Mouse (Mus musculus) T-helper 2 cell (primary cell): ENCODE data around the gene Hist1h4h.

Source experiments
- in situ Hi-C: fragments of 300-600 bp; cut with MboI, MseI; formaldehyde crosslinking; loops from one replicate; pipeline ENCODE4 v1.15.1; 2025; ENCODE audit warnings: high pct_unique_total_duplicates

Gene Hist1h4h

GRCm38 (mm10) chr13:23530901-23531875 lies at the start of gene Hist1h4h:
Gene Hist1h4h, plus strand, starts transcription at chr13:23531050.
- in situ Hi-C loops, result loop anchor here (10.0 kb wide), 1 partner anchor 1486 kb away; the partner anchor contains the start of genes Hist1h2ag, Hist1h2bj and Hist1h4i

DNA sequence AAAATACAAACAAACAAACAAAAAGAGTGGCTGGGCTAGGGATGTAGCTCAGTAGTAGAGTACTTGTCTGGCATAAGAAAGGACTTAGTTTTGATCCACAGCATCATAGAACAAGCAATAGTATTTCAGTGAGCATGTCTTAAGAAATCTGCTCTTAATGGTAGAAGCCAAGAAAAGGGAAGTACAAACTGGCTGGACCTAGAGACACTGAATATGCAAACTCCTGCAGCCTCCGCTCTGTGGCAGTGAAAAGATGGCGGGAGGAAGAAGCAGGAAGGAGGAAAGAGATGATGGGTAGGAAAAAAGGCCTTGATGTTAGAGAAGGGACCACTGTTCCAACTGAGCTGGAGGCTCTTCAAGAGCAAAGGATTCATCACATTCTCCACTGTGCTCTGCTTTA lies 47.7 kb upstream of the Hist1h4h start:
- in situ Hi-C loops, result no loop called here

DNA sequence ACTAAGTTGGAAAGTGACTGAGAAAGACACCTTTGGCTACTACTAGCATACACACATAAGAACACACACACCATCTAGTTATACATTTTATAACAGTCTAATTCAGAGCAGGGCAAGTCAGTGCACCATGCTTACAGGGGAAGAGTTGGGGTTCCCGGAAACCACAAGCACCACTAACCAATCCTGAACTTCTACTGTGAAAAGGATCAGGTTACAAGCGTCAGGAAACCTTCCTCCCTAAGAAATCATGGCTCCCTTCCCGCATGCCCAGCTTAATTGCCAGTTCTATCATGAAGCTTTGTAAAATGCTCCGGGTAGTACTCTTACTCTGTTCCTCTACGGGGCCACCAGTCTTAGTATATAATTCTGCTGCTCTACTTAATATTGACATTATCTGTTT lies 45.6 kb upstream of the Hist1h4h start:
- in situ Hi-C loops, result no loop called here

DNA sequence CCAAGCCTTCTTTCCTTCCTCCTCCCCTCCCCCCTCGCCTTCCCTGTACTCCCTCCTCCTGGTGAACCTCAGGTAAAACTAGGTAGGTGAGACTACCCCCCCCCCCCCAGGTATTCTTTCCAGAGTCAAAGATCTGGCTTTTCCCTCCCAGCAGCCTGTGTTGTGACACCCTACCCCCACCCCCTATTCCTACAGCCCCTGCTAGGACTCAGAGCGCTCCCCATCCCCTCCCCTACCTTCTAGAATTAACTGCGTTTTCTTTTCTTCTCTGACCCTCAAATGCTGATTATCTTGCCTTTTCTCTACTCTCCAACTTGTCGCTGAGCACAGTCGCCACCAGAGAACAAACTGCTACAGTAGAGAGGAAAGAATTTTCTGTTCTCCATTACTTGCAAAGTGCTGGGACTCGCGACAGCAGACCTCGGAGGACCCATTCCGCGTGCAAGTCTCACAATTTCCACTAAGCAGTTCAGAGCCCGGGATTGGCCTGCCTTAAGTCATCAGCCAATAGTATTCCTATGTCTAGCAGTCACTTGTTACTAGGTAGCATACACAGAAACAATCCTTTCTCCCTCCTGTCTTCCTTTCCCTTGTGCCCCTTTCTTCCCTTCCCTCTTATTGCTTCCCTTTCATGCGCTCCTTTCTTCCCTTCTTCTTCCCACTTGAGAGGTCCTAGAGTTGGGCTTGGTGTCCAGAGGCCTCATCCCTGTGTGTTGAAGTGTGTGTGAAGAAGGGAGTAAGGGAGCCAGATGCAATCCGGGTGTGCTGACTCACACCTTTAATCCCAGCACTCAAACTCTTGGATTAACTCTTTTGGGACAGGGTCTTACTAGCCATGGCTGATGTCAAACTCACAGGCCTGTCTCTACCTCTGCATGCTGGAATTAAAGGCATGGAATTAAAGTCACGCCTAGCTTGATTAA lies 42.2 kb upstream of the Hist1h4h start, which contains the start of gene Btn2a2:
TSS of gene Btn2a2 (minus strand) at position 458 of the 923 bp plus-strand sequence.
- in situ Hi-C loops, result no loop called here

DNA sequence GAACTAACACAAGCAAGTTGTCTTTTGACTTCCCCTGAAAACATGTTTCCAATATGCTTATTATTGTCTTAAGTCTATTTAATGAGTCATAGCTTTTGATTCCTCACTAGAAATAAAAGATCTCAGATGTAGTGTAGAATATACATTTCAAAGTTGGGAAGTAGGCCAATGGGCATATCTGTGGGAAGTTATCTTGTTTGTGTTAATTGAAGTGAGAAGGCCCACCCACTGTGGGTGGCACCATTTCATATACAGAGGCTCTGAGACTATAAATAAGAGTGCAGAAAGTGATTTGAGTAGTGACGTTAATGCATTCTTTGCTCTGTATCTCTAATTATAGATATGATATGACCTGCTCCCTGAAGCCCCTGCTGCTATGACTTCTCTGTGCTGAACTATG lies 40.0 kb upstream of the Hist1h4h start:
- in situ Hi-C loops, result no loop called here

DNA sequence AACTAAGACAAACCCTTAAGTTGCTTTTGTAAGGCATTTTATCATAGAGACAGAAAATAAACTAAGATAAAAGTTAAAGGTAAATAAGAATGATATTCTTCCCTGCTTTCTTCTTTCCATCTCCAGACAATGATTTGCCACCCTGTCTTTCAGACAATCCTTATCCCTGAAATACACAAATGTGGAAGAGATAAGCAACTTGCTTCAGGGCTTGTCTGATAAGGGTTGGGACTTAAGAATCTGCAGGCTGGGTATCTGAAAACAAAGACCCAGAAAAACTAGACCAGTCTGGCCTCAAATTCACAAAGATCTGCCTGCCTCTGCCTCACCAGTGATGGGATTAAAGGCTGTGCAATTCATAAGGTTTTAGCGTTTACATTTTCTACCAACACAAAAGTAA lies 39.6 kb upstream of the Hist1h4h start:
- in situ Hi-C loops, result no loop called here

GRCm38 (mm10) chr13:23491990-23492389 lies 38.9 kb upstream of the Hist1h4h start:
- in situ Hi-C loops, result no loop called here

- in situ Hi-C loops, result no loop called here
Measured at GRCm38 (mm10) chr13:23495526-23495925, 35.3 kb upstream of the Hist1h4h start.

DNA sequence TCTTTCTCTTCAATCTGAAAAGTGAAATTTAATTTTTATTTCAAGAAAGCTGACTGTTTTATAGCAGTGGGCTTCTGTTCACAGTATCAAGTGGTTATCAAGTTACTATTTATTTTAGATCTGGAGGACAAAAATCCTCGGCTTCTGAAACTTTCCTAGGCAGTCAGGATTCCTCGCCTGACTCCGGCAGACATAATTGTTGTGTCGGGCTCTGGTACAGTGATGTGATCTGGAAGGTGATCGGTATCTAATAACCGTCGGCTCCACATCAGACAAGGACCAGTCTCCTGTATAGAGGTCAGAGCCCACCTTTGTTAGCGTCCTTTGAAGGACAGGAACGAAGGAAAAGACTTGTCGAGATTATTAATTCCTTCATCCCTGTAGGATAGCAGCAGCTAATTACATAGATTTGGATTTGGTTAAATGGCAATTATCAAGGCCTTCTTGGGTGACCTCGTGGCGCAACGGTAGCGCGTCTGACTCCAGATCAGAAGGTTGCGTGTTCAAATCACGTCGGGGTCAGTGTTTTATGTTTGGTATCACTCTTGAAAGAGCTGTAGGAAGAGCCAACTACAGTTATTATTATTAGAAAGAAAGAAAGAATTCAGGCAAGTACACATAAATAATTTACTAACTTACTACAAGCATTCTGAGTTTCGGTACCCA lies 33.1 kb upstream of the Hist1h4h start:
- in situ Hi-C loops, result no loop called here

- in situ Hi-C loops, result no loop called here
Measured at GRCm38 (mm10) chr13:23498653-23499052, 32.2 kb upstream of the Hist1h4h start.

DNA sequence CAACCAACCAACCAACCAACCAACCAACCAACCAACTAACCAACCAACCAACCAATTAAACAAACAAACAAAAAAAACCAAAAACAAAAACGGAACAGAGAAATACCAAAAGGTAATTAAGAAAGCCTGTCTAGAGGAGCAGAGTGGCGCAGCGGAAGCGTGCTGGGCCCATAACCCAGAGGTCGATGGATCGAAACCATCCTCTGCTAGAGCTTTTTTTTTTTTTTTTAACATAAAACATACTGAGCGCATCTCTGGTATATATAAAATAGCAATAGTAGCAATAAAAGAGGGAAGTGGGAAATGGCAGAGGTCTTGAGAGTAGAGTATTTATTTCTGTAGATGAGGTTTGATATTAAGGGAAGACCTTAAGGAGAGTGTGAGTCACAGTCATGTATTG lies 30.9 kb upstream of the Hist1h4h start:
- in situ Hi-C loops, result no loop called here

DNA sequence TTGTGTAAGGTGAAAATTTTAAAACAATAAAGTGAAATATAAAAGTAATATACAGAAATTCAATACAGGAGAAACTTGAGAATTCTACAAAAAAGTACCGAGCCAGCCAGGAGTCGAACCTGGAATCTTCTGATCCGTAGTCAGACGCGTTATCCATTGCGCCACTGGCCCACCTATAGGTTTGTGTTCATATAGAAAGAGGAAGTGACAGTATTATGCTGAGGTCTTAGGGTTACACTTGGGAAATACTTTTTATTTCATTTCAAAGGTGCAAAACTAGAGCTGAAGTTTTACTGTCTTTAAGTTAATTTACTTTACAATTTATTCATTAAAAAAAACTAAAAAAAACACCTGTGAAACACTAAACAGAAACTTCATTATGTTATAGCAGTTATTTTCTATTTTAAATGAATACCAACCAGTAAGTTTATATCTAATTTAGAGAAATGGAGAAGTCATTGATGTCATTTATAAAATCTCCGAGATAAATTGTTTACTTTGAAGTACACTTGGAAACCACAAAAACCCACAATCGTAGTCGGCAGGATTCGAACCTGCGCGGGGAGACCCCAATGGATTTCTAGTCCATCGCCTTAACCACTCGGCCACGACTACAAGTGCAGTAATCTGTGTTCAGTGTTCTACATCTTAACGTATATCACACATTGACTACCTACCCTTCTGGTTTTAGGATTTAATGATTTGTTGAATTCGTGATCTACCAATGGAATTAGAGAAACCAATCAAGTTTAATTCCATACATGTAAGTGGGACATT lies 30.2 kb upstream of the Hist1h4h start:
- in situ Hi-C loops, result no loop called here

DNA sequence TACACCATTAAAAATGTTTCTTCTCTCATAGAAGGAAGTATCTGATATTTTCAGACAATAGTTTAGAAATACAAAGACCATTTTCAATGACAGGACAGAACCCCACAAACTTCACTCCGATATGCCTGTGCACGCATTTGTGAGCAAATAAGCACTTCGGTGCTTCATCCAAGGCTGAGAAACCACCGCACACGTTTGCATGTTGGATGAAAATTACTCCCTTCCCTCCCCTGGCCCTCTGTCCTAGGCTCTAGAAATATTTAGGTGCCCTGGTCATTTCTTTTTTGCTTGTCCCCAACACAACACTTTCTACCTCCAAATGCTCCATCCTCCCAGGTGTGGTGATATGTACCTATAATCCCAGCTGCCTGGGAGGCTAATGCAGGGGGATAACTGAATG lies 29.3 kb upstream of the Hist1h4h start:
- in situ Hi-C loops, result no loop called here

DNA sequence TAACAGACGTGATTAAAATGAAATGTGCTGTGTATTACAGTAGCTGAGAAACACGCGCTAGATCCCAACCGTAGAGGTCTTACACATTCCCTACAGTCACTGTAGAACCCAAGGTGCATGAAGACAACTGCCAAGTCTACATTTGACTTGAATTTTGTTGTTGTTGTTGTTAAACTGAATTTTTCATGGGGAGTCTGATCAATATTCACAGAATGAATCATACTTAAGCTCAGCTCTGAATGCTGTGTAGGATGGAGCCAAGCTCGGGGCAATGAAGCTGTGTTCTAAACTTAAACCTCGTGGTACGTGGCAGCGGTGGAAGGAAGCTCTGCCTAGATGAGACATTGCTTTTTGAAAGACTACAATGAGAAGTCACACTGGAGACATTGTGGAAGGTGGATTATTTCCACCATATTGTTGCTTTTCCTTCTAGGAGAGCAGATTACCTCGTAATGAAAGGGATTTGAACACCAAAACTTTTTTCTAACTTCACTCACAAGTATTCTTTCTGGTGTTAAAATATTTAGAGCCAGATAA lies 28.8 kb upstream of the Hist1h4h start:
- in situ Hi-C loops, result no loop called here

- in situ Hi-C loops, result no loop called here
Measured at GRCm38 (mm10) chr13:23502916-23503315, 27.9 kb upstream of the Hist1h4h start.

GRCm38 (mm10) chr13:23503797-23504196 lies 27.1 kb upstream of the Hist1h4h start:
- in situ Hi-C loops, result no loop called here

- in situ Hi-C loops, result no loop called here
Measured at GRCm38 (mm10) chr13:23505662-23506345, 25.0 kb upstream of the Hist1h4h start.

GRCm38 (mm10) chr13:23506351-23506750 lies 24.5 kb upstream of the Hist1h4h start:
- in situ Hi-C loops, result no loop called here

DNA sequence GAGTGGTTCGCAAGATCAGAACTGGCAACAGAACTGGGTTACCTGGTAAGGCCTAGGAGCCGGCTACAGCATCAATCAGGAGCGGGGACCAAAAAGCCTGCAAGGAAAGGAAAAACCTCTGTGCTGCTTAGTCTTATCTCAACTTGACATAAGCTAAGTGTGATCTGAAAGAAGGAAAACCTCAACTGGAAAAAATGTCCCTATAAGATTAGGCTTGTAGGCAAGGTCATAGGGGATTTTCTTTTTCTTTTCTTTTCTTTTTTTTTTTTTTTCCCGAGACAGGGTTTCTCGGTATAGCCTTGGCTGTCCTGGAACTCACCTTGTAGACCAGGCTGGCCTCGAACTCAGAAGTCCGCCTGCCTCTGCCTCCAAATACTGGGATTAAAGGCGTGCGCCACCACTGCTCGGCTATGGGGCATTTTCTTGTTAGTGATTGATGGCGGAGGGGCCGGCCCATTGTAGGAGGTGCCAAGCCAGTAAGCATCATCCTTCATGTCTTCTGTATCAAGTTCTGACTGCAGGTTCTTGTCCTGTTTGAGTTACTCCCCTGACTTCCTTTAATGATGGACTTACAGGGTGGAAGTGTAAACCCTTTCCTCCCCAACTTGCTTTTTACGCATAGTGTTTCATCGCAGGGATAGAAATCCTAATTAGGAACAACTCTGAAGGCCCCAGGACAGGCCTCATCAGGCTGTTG lies 23.9 kb upstream of the Hist1h4h start:
- in situ Hi-C loops, result no loop called here
